Mouse (Mus musculus) embryonic fibroblast, embryonic 13.5 days (primary cell): ENCODE data around the gene Rai14. TPM values are rescaled to one million over a fixed set of nuclear protein-coding genes. Genes with fewer than 3 reads are reported as not detected.

Experiments used
- H3K27ac ChIP-seq: 2 replicates; pipeline ENCODE4 v1.5.1; 2012; ENCODE audit warnings: low read length, control low read depth, inconsistent platforms; ENCODE audit not compliant: insufficient read depth
- H3K4me1 ChIP-seq: 2 replicates; pipeline ENCODE4 v1.6.1; 2011; ENCODE audit warnings: low read length; ENCODE audit not compliant: control insufficient read depth, insufficient read depth
- H3K4me3 ChIP-seq: 2 replicates; pipeline ENCODE4 v1.5.1; 2011; ENCODE audit warnings: mild to moderate bottlenecking, control low read depth, low read length; ENCODE audit not compliant: insufficient read depth
- CTCF ChIP-seq: IDR thresholded peaks from 2 replicates; pipeline ENCODE4 v1.5.1; 2011; ENCODE audit warnings: mild to moderate bottlenecking, control low read depth, low read length, moderate library complexity, borderline replicate concordance; ENCODE audit not compliant: insufficient read depth
- POLR2A ChIP-seq: IDR thresholded peaks from 2 replicates; pipeline ENCODE4 v1.6.1; 2011; ENCODE audit warnings: low read depth, mild to moderate bottlenecking, control low read depth, low read length, moderate library complexity
- polyA plus RNA-seq: library from polyadenylated mRNA; stranded (reverse); fragments of >200 nt; gene quantifications from 2 replicates; pipeline ENCODE4 v1.2.4, GENCODE M21; 2011; ENCODE audit warnings: low read depth; ENCODE audit not compliant: missing spikeins, insufficient read length

The Rai14 gene
- polyA plus RNA-seq, 1 experiment, result 136 TPM

DNA sequence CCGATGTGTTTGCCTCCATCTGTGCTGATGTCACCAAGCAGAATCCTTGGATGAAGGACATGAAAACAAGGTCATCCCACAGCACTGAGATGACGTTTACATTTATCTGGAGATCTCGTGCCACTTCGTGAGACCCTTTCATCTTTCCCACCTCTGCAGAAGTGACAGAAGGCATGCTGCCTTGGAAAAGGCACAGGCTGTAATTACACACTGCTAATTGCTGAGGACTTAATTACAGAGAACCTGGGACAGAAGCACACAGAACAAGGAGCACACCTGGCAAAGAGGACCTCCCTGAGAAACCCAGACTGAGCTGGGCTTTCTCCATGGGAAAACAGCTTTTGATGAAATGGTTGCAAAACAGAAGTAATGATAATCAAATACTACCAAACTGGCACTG is 21.8 kb downstream of the Rai14 start:
- TF ChIP-seq CTCF, result no peak
- no peak for TF ChIP-seq POLR2A
- no peak overlapping the region for H3K4me3 ChIP-seq
- H3K27ac ChIP-seq, result no peak overlapping the region
- peaks cover 28% of the 10 kb centered on the region for H3K4me1 ChIP-seq

DNA sequence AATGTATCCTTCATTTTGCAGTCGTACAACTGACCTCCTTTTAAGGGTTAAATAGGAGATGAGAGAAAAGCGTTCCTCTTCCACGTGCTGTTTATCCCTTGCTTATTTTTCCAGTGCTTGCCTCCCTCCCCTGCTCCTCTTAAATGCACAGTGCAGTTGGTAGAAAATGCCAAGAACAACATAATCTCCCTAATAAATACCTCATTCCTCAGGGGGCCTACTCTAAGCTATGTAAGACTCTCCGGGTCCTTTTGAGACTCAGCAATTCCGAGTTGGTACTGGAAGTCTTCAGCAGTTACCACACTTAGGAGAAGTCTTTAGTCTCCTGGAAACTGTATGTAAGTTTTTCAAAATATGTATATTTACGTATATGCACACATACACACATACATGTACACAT is 22.9 kb downstream of the Rai14 start:
- H3K4me3 ChIP-seq, result no peak overlapping the region
- TF ChIP-seq POLR2A, result no peak
- no peak for TF ChIP-seq CTCF
- H3K4me1 ChIP-seq, result peaks cover 27% of the 10 kb centered on the region
- peak overlapping the region; percentile 29; the same call in 1 of the 2 replicates for H3K27ac ChIP-seq

DNA sequence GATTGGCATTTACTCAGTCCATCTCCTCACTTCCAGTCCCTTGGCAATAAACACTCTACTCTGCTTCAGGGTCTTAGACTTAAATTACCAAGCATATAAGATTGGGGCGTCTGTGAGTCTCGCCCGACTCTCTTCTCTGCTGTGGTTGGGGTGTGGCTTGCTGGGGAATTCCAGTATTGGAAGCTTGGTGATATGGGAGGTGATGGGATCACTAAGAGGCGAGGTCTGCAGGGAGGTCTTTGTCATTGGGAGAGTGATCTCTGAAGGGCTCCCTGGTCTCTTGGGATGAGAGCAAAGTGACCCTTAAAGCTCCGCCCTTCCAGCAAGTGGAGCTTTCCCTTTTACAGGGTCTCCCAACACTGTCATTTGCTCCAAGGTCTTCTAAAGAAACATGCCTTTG is 23.5 kb downstream of the Rai14 start:
- H3K4me1 ChIP-seq, result peaks cover 31% of the 10 kb centered on the region
- peak overlapping the region; percentile 29 for H3K27ac ChIP-seq
- TF ChIP-seq CTCF (no peak), POLR2A (no peak)
- H3K4me3 ChIP-seq, result no peak overlapping the region

DNA sequence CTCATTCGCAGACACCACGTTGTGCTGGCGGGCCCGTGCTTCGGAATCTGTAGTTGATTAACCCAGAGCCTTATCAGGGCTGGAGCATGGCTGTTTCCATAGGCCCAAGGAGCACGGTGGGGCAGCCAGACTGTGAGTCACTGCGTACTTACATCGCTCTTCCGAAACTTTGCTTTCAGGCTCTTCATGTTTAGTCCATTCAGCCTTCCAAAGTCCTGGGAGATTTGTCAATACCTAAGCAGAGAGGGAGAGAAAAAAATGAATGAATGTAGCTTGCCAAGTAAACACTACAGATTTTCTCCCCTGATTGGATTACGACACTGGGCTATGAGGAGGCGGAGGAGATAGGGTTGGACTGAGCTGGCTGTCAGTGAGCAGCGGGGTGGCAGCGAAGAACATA is 24.2 kb downstream of the Rai14 start:
- H3K27ac ChIP-seq, result peak overlapping the region; percentile 73
- H3K4me1 ChIP-seq, result peaks cover 36% of the 10 kb centered on the region
- no peak overlapping the region for H3K4me3 ChIP-seq
- TF ChIP-seq POLR2A (no peak), CTCF (no peak)

DNA sequence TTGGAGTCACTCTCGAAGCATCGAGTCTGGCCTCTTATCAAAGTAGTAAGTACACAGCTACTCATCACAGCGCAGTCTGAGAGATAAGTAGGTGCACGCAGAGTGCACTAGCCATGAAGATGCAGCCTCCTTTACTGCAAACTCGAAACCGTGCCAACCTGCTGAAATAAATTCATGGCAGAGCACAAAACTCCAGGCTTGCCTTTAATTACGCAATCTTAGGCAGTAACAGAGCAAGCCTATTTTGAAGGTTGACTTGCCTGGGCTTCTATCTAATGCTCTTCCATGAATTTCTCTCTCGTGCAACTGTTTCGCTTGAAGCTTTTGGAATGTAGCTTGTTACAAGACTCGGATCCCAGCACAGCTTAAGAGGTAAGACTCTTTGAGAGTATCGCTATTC is 25.1 kb downstream of the Rai14 start:
- no peak for TF ChIP-seq POLR2A
- no peak for TF ChIP-seq CTCF
- H3K4me3 ChIP-seq, result no peak overlapping the region
- peak overlapping the region; percentile 73 for H3K27ac ChIP-seq
- H3K4me1 ChIP-seq, result peaks cover 36% of the 10 kb centered on the region

DNA sequence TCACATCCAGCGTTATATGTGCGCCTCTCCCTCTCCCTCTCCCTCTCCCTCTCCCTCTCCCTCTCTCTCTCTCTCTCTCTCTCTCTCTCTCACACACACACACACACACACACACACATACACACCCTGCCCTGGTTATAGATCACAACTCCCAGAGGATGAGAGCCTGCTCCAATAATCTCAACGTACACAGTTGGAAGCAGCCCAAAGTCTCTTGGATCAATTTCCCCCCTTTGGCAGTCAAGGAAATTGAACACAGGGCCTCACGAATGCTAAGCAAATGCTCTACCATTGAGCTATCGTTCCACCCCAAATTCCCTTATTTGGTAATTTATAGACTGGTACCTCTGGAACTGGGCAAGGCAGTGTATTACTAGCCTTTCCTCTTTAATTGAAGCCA is 25.7 kb downstream of the Rai14 start:
- Histone ChIP-seq H3K4me3 (no peak overlapping the region), H3K27ac (peak overlapping the region; percentile 73), H3K4me1 (peaks cover 34% of the 10 kb centered on the region)
- TF ChIP-seq POLR2A (no peak), CTCF (no peak)

DNA sequence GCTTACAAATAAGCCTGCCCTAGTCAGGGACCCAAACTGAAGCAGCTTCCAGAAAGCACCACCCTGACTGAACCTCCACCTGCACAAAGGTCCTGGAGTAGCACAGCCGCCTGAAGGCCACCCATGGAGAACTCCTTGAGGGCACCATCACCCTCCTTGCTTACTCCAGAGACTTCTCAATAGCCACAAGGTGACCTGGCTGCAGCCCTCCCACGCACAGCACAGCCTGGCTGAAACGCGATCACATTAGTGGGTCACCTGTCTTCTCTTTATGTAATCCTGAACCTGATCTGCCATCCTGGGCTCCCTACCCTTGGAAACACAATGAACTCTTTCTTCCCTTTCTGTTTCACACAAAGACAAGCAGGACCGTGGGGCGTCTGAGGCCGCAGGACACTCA is 27.1 kb downstream of the Rai14 start:
- TF ChIP-seq CTCF (no peak), POLR2A (no peak)
- no peak overlapping the region for H3K4me3 ChIP-seq
- H3K27ac ChIP-seq, result no peak overlapping the region
- H3K4me1 ChIP-seq, result peaks cover 38% of the 10 kb centered on the region

DNA sequence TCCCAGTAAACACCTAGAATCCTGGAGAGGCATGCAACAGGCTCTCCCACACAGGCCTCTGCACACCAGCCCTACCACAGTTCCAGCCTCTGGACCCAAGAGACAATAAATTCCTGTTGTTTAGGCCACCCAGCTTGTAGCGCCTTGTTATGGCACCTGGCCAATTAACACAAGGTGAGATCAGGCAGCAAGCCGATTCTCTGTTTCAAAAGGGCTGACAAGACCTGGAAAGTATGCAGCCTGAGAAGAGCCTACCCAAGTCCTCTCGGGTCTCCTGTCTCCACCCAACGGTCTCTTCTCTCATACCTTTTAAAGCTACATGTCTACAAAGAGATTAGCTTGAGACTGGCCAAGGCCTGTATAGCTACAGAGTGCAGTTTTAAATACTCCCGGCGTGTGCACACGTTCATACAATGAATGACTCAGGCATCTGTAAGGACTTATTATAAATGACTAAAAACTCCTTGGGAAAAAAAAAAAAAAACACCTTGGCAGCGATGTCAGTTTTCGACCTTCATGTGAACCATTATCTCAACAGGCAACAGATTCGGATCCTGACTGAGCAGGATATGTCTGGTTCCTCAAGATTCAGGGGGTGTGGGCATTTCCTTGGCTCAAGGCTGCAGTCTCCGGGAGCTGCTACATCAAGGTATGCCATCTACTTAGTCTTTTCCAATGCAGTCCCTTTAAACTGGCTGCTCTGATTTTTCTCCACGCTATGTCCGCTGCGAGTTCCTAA is 28.6 kb downstream of the Rai14 start:
- peaks cover 29% of the 10 kb centered on the region for H3K4me1 ChIP-seq
- TF ChIP-seq CTCF (no peak), POLR2A (no peak)

DNA sequence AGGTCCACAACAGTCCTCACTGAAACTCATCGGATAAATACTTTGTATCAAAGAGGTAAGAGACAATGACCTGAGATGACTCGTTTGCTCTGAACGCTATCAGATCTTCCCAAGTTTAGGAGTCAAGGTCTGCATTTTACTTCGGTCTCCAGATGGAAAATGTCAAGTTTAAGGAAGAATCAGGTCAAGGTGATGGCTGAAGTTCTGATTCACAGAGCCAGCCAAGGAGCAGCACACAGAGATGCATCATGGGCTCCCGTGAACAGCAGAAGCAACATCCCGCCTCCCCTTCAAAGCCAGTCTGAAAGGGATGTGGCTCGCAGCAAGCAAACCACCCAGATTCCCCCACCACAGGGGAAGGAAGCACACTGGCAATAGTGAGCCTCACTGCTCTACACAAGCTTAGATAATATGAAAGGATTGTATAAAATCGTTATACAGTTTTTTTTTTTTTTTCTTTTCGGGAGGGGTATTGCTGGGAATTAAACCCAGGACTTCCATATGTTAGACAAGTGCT is 30.7 kb downstream of the Rai14 start:
- Histone ChIP-seq H3K4me1 (peaks cover 35% of the 10 kb centered on the region), H3K4me3 (no peak overlapping the region), H3K27ac (peak overlapping the region; percentile 13; the same call in 1 of the 2 replicates)
- TF ChIP-seq CTCF, result no peak
- TF ChIP-seq POLR2A, result no peak

More for the DNA sequence above, 28.6 kb downstream of the Rai14 start:
- H3K4me3 ChIP-seq, result no peak overlapping the region
- H3K27ac ChIP-seq, result peak overlapping the region; percentile 32

DNA sequence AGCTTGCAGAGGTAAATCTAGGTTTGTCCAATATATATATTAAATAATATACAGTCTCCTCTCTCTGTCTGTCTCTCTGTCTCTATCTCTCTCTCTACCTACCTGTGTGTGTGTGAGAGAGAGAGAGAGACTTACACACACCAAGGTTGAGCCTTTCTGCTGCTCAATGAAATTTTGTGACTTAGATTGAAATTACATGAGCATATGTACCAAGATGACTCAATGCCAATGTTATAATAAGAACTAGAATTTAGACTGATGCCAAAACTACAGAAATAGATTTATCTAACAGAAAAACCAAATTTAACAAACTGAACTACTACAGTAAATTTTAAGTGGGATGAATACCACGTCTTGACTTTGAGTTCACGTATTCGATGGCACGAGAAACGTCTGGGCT is 33.9 kb downstream of the Rai14 start:
- TF ChIP-seq CTCF (no peak), POLR2A (no peak)
- H3K27ac ChIP-seq, result peak overlapping the region; percentile 43
- H3K4me3 ChIP-seq, result no peak overlapping the region
- peaks cover 29% of the 10 kb centered on the region for H3K4me1 ChIP-seq

DNA sequence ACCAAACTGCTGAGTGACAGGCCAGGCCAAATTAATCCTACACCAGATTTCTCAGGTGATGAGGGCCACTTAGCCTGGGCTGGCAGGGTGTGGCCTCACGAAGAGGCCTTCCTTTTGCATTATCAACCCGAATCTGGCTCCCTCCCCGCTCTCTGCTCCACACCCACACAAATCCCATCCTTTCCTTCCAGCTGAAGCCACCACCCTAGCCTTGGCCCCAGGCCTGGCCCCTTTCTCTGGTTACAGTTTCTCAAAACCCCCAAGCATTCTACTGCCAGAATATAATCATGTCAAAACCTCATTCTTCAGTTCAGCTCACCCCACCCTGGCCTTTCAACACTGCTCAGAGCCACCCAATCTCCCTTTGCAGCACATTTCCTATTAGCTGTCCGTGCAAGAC is 34.9 kb downstream of the Rai14 start:
- Histone ChIP-seq H3K4me1 (peaks cover 28% of the 10 kb centered on the region), H3K27ac (peak overlapping the region; percentile 43; the same call in 1 of the 2 replicates), H3K4me3 (no peak overlapping the region)
- TF ChIP-seq POLR2A, result no peak
- no peak for TF ChIP-seq CTCF
